In the genomic region with DNA sequence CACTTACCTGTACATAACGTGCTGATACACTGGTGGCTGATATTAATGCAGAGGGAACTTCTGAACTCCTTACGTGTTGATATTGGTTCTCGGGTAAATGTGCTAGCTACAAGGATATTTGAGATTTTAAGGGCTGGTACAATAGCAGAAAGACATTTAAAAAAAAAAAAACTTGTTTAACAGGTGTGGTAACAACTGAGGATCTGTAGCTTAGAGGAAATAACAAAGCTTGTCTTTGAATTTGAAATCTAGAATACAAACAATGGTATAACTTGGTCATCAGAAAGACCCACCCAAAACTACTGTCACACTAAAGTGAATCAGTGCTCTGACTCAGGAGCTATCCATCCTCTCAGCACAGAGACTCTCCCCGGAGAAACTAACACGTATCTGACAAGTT, we compare ENCODE assay signal across 38 mouse cellular contexts. TPM values are rescaled to one million over a fixed set of nuclear protein-coding genes. Genes with fewer than 3 reads are reported as not detected.
"Had no signal": no experiment of that assay in that cellular context is flagged by ENCODE, and none has a peak within 500 bp of the region (broad histone marks: within the 10 kb centered on the region; RNA-seq: fewer than 3 reads in every experiment).

A gene (minus strand): TSS at position 101 of the 400 bp plus-strand sequence.

- H3K9ac ChIP-seq: embryonic facial prominence, embryonic 12.5 days; embryonic facial prominence, embryonic 13.5 days; embryonic facial prominence, embryonic 15.5 days; forebrain, embryonic 12.5 days; forebrain, embryonic 13.5 days; forebrain, embryonic 15.5 days; forebrain, postnatal 0 days had no signal

- H3K4me3 ChIP-seq: embryonic facial prominence, embryonic 12.5 days; embryonic facial prominence, embryonic 13.5 days; embryonic facial prominence, embryonic 15.5 days; erythroblast, embryonic 14.5 days; forebrain, embryonic 10.5 days; forebrain, embryonic 12.5 days; forebrain, embryonic 13.5 days; forebrain, embryonic 15.5 days; gastrocnemius, adult 2 months; heart, adult 2 months; heart, embryonic 10.5 days had no signal

- H3K4me1 ChIP-seq: embryonic facial prominence, embryonic 12.5 days; embryonic facial prominence, embryonic 13.5 days; embryonic facial prominence, embryonic 15.5 days; forebrain, embryonic 10.5 days; forebrain, embryonic 12.5 days; forebrain, embryonic 13.5 days; forebrain, embryonic 15.5 days; heart, embryonic 10.5 days had no signal

- DNase-seq: cerebellum, adult 8-10 months; cerebellum, adult 9-10 months; cerebellum, adult 9-11 months; cerebellum, postnatal 10 days; cerebellum, postnatal 14 days; cerebellum, postnatal 25 days; cerebellum, postnatal 36 days; embryo, embryonic 11 days; forebrain, postnatal 0 days; gastrocnemius, adult 2 months; gastrocnemius, postnatal 10 days; gastrocnemius, postnatal 14 days; gastrocnemius, postnatal 25 days; gastrocnemius, postnatal 36 days; heart, adult 11 months; heart, adult 2 months had no signal

- H3K9me3 ChIP-seq: embryonic facial prominence, embryonic 12.5 days; embryonic facial prominence, embryonic 13.5 days; embryonic facial prominence, embryonic 15.5 days; forebrain, embryonic 10.5 days; forebrain, embryonic 12.5 days; forebrain, embryonic 13.5 days; forebrain, embryonic 15.5 days; heart, embryonic 10.5 days had no signal

- H3K36me3 ChIP-seq: embryonic facial prominence, embryonic 12.5 days; embryonic facial prominence, embryonic 13.5 days; embryonic facial prominence, embryonic 15.5 days; forebrain, embryonic 10.5 days; forebrain, embryonic 12.5 days; forebrain, embryonic 15.5 days; heart, embryonic 10.5 days had no signal

- H3K27ac ChIP-seq: embryonic facial prominence, embryonic 12.5 days; embryonic facial prominence, embryonic 13.5 days; embryonic facial prominence, embryonic 15.5 days; forebrain, embryonic 10.5 days; forebrain, embryonic 12.5 days; forebrain, embryonic 13.5 days; forebrain, embryonic 15.5 days; gastrocnemius, adult 2 months; heart, adult 2 months; heart, embryonic 10.5 days had no signal

- H3K27me3 ChIP-seq: embryonic facial prominence, embryonic 12.5 days; embryonic facial prominence, embryonic 13.5 days; embryonic facial prominence, embryonic 15.5 days; forebrain, embryonic 12.5 days; forebrain, embryonic 13.5 days; forebrain, embryonic 15.5 days had no signal

- H3K4me2 ChIP-seq: embryonic facial prominence, embryonic 12.5 days; embryonic facial prominence, embryonic 13.5 days; embryonic facial prominence, embryonic 15.5 days; forebrain, embryonic 12.5 days; forebrain, embryonic 13.5 days; forebrain, embryonic 15.5 days had no signal

- ATAC-seq: forebrain, embryonic 13.5 days; forebrain, embryonic 14.5 days; forebrain, embryonic 15.5 days; forebrain, embryonic 16.5 days; forebrain, postnatal 0 days had no signal

RNA-seq across cellular contexts. Expression of the gene that starts here (rescaled TPM):
- total RNA-seq: common myeloid progenitor, adult 5-6 weeks; forebrain, postnatal 0 days; gastrocnemius, adult 18-20 months; gastrocnemius, adult 2 months; gastrocnemius, adult 8-10 months; gastrocnemius, postnatal 10 days; gastrocnemius, postnatal 14 days; gastrocnemius, postnatal 25 days; gastrocnemius, postnatal 36 days; gastrocnemius, postnatal 4 days; granulocyte monocyte progenitor cell, adult 5-6 weeks; heart, adult 2 months; heart, adult 8-10 months had no signal
- polyA plus RNA-seq: cortical plate, adult 2 months; embryonic facial prominence, embryonic 11.5 days; erythroblast, embryonic 14.5 days; forebrain, embryonic 10.5 days; forebrain, embryonic 11.5 days; forebrain, embryonic 12.5 days; forebrain, embryonic 13.5 days; forebrain, embryonic 14.5 days; forebrain, embryonic 15.5 days; forebrain, embryonic 16.5 days; forebrain, postnatal 0 days; frontal cortex, adult 2 months; gonadal fat pad, adult 2 months; heart, adult 2 months; heart, embryonic 10.5 days had no signal
